Mouse (Mus musculus) cerebellum, adult 2 months (tissue): ENCODE results near the gene Alpl.

Experiments
- CTCF ChIP-seq: fragments of 200-500 bp; IDR thresholded peaks from 2 replicates; pipeline ENCODE4 v1.5.1; 2011; ENCODE audit warnings: low read depth, mild to moderate bottlenecking, control low read depth, low read length, moderate library complexity, borderline replicate concordance; ENCODE audit not compliant: insufficient read depth
- POLR2A ChIP-seq: fragments of 200-500 bp; IDR thresholded peaks from 2 replicates; pipeline ENCODE4 v1.6.1; 2011; ENCODE audit warnings: low read length, control low read depth, borderline replicate concordance; ENCODE audit not compliant: insufficient read depth

DNA sequence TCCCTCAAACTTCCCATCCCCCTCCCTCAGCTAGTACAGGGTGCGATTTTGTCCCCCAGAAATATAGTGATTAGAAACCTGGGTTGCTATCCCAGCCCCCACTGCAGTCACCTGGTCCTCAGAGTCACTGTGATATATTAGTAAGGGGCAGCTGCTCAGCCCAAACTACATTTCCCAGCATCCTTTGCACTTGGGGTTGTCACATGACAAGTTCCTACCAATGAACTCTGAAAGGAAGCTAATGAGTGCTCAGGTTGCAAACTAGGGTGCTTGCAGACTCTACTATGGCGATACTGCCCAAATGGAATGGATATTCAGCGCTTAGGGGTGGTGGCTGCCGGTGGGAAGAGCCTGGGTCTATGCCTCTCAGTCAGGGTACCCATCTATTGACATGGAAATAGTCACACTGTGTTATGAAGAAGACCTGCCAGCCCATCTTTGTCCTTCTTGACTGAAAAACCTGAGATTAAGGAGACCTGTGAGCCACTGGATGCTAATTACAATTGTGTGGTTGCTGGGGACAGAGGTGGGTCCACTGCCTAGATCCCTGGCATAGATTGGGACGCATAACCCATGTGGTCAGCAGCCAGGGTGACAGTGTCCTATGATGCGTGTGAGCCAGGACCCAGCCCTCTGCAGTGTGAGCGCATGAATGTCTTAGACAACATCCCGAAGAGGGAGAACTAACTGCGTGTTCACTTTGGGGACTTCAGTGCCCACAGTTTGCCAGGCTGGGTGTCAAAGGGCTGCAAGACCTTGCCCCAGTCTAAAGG, 56.8 kb downstream of the Alpl start:
- TF ChIP-seq CTCF = no peak
- TF ChIP-seq POLR2A = no peak
